Mouse (Mus musculus): ENCODE data around the gene 2310034G01Rik. TPM values are rescaled to one million over a fixed set of nuclear protein-coding genes. Genes with fewer than 3 reads are reported as not detected.

Gene 2310034G01Rik
- polyA plus RNA-seq, 1 experiment from 2014 or later = 1.3 TPM

DNA sequence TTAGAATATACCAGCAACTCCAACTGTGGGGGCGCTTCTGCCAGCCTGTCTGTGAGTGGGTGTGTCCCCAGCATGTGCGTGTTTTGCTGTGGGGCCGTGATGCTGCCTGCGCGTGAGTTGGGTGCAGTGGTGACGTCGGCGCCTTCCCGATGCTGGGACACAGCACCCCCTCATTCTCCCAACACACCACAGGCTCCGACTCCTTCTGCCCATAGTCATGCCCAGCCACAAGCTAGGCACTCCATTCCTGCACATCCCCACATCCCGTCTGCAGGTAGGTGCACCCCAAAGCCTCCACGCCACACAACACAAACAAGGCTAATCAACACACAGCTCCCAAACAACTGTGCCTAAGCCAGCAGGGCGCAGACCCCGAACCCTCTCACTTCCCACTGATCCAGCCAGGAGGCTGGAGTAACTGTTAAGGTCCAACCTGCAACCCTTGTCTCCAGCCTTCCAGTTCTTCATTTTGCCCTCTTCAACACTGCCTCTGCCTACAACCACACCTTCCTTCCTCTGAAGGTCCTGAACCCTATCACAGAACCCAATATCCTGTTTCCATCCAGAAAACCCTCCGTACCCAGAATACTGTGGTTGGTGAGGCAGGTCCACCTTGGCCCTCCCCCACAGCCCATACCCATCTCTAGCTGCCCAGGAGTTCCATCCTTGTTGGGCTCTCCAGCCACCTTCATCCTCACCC is 33.1 kb downstream of the 2310034G01Rik start:
- ATAC-seq (replicated peaks; ENCODE audit: low FRiP score) (no peak), DNase-seq (ENCODE audit: low spot score) (peak; percentile 48)
- peaks cover 22% of the 10 kb centered on the region for H3K4me1 ChIP-seq (replicated peaks; ENCODE audit: control insufficient read depth, insufficient read depth, low read length)
- peaks cover 77% of the 10 kb centered on the region for H3K27me3 ChIP-seq (ENCODE audit: control insufficient read depth, insufficient read depth, low read length)
- H3K4me2 ChIP-seq (ENCODE audit: low read depth, low read length, severe bottlenecking) = peak overlapping the region; percentile 48
- peak overlapping the region; percentile 34 for H3K4me3 ChIP-seq (ENCODE audit: low read depth, low read length)
- no peaks in the 10 kb centered on the region for H3K9me3 ChIP-seq (ENCODE audit: control insufficient read depth, low read length)
- H3K36me3 ChIP-seq (ENCODE audit: control insufficient read depth, insufficient read depth, low read length) = no peaks in the 10 kb centered on the region
- no peak overlapping the region for H3K9ac ChIP-seq (ENCODE audit: low read length)
- H3K27ac ChIP-seq (ENCODE audit: low read depth, low read length) = no peak overlapping the region
- WGBS = 28% methylated on average over 15 of the region's 15 CpGs

DNA sequence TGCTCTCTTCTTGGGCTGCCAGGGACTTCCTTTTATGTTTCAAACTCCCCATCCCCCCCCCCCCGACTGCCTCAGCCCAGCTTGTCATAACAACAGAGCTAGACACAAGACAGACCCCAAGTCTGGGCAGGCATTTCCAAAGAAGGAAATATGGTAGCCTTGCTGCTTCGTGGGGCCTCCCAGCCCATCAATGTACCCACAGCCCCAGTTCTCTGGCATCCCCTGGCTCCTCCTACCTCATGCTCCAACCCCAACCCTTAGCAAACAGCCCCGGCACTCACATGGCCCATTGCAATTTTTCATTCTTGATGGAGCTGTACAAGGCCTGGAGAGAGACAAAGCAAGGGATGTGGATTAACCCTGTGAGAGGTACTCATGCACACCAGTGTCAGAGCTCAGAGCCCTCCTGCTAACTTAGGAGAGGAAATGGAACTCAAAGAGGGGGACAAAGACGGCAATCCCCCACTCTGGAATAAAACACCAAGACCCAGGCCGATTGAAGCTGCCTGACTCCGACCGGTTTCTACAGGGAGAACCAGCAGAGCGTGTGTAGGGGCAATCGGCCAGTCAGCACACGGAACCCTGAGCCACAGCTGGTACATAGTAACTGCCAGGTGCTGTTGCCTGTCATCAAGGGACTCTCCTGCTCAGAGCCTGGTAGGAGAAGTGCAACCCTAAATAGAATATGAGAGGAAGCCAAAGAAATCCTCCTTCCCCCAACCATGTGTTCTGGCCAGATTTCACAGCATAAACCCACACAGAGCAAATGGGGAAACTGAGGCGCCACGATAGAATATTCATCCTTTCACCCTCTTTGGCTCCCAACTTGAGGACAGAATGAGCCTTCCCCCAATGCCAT is 34.1 kb downstream of the 2310034G01Rik start:
- H3K4me3 ChIP-seq (ENCODE audit: low read depth, low read length) = no peak overlapping the region
- no peak overlapping the region for H3K27ac ChIP-seq (ENCODE audit: low read depth, low read length)
- H3K9me3 ChIP-seq (ENCODE audit: control insufficient read depth, low read length) = no peaks in the 10 kb centered on the region
- DNase-seq (ENCODE audit: low spot score) (no peak), ATAC-seq (replicated peaks; ENCODE audit: low FRiP score) (no peak)
- H3K4me1 ChIP-seq (replicated peaks; ENCODE audit: control insufficient read depth, insufficient read depth, low read length) = peaks cover 13% of the 10 kb centered on the region; the same call in 1 of the 2 replicates
- peaks cover 76% of the 10 kb centered on the region for H3K27me3 ChIP-seq (ENCODE audit: control insufficient read depth, insufficient read depth, low read length)
- H3K9ac ChIP-seq (ENCODE audit: low read length) = no peak overlapping the region
- no peaks in the 10 kb centered on the region for H3K36me3 ChIP-seq (ENCODE audit: control insufficient read depth, insufficient read depth, low read length)
- WGBS = 52% methylated on average over 12 of the region's 12 CpGs
- no peak overlapping the region for H3K4me2 ChIP-seq (ENCODE audit: low read depth, low read length, severe bottlenecking)

DNA sequence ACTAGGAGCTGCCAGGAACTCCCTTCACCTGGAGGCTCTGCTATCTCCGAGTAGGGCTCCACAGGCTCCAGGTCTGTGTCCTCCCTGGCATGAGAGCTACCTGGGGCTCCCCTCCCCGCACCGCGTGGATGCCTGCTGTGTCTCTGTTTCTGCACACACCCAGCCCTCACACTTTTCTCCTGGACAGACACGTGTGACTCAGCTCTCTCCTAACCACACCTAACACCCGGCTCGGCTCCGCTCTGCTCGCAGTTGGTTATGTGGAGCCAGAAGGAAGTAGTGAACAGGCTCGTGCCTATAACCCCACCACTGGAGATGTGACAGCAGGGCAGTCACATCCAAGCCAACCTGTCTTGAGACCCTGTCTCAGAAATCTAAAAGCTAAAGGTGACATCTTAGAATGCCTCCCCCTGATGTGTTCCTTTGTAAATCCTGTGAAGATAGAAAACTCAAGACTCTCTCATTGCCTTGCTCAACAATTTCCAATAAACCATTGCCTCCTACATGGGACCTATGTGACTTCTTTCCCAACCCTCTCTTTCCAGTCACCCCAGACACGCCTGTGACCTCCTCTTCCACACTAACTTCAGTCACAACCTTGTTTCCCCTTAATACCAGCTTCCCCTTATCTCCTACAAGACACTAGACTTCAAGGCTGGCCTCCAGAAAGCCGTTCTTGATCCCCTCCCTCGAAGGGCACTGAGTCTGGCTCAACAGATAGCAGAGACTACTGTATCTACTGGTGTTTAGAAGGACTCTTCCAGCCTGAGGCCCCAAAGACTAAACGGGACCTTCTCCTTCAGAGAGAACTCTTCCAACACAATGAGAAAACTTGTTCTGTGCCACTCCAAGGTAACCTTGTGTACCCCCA is 35.0 kb downstream of the 2310034G01Rik start:
- Histone ChIP-seq H3K9me3 (ENCODE audit: control insufficient read depth, low read length) (no peaks in the 10 kb centered on the region), H3K4me1 (replicated peaks; ENCODE audit: control insufficient read depth, insufficient read depth, low read length) (peaks cover 12% of the 10 kb centered on the region; the same call in 1 of the 2 replicates), H3K27ac (ENCODE audit: low read depth, low read length) (no peak overlapping the region), H3K36me3 (ENCODE audit: control insufficient read depth, insufficient read depth, low read length) (no peaks in the 10 kb centered on the region), H3K9ac (ENCODE audit: low read length) (no peak overlapping the region), H3K27me3 (ENCODE audit: control insufficient read depth, insufficient read depth, low read length) (peaks cover 70% of the 10 kb centered on the region), H3K4me2 (ENCODE audit: low read depth, low read length, severe bottlenecking) (no peak overlapping the region), H3K4me3 (ENCODE audit: low read depth, low read length) (no peak overlapping the region)
- DNase-seq (ENCODE audit: low spot score) (peak; percentile 51), ATAC-seq (replicated peaks; ENCODE audit: low FRiP score) (no peak)
- WGBS = 42% methylated on average over 14 of the region's 14 CpGs

DNA sequence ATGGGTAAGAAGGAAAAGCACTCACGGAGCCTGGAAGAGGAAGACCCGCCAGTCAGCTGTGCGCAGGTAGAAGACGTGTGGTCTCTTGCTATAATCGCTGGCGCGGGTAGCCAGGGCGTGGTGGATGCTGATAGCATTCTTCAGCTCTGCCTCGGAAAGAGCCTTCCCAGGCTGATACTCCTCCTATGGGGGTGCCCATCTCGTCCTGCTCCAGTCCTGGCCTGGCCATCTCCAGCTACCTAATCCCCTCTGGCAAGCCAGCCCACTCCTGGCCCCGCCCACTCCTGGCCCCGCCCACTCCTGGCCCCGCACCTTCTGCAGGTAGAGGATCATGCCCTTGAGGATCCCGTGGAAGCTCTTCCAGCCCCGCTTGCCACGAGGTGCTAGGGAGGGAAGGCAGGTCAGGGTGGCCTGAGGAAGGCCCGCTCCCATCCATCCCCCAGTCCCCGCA is 35.9 kb downstream of the 2310034G01Rik start:
- WGBS = 6% methylated on average over 18 of the region's 18 CpGs

DNA sequence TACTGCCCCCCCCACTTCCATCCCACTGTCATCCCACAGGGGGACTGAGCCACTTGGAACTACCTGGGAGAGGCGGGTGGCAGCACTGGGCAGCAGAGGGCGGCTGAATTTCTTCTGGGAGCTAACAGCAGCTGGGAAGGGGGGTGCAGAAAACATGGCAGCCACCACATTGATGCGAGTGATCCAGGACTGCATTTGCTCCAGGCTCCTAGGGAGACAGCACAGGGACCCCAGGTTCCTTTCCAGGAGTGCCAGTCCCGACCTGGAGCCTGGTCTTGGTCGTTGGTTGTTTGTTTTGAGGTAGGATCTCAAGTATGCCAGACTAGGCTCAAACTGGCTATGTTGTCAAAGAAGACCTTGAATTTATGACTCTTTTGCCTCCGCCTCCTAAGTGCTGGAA is 36.5 kb downstream of the 2310034G01Rik start:
- no peak overlapping the region for H3K4me3 ChIP-seq (ENCODE audit: low read depth, low read length)
- no peak overlapping the region for H3K4me2 ChIP-seq (ENCODE audit: low read depth, low read length, severe bottlenecking)
- H3K27ac ChIP-seq (ENCODE audit: low read depth, low read length) = no peak overlapping the region
- DNase-seq (ENCODE audit: low spot score) = peak; percentile 43
- H3K9ac ChIP-seq (ENCODE audit: low read length) = no peak overlapping the region
- 67% methylated on average over 6 of the region's 6 CpGs for WGBS
- H3K4me1 ChIP-seq (replicated peaks; ENCODE audit: control insufficient read depth, insufficient read depth, low read length) = peaks cover 15% of the 10 kb centered on the region; the same call in 1 of the 2 replicates
- H3K27me3 ChIP-seq (ENCODE audit: control insufficient read depth, insufficient read depth, low read length) = peaks cover 58% of the 10 kb centered on the region
- no peak for ATAC-seq (replicated peaks; ENCODE audit: low FRiP score)
- H3K9me3 ChIP-seq (ENCODE audit: control insufficient read depth, low read length) = no peaks in the 10 kb centered on the region
- H3K36me3 ChIP-seq (ENCODE audit: control insufficient read depth, insufficient read depth, low read length) = no peaks in the 10 kb centered on the region

More for the DNA sequence above, 35.9 kb downstream of the 2310034G01Rik start:
- Histone ChIP-seq H3K27me3 (ENCODE audit: control insufficient read depth, insufficient read depth, low read length) (peaks cover 61% of the 10 kb centered on the region), H3K4me3 (ENCODE audit: low read depth, low read length) (no peak overlapping the region), H3K4me2 (ENCODE audit: low read depth, low read length, severe bottlenecking) (no peak overlapping the region), H3K9ac (ENCODE audit: low read length) (no peak overlapping the region), H3K36me3 (ENCODE audit: control insufficient read depth, insufficient read depth, low read length) (no peaks in the 10 kb centered on the region), H3K27ac (ENCODE audit: low read depth, low read length) (no peak overlapping the region), H3K4me1 (replicated peaks; ENCODE audit: control insufficient read depth, insufficient read depth, low read length) (peaks cover 12% of the 10 kb centered on the region; the same call in 1 of the 2 replicates), H3K9me3 (ENCODE audit: control insufficient read depth, low read length) (no peaks in the 10 kb centered on the region)
- DNase-seq (ENCODE audit: low spot score) (peak; percentile 44), ATAC-seq (replicated peaks; ENCODE audit: low FRiP score) (no peak)

DNA sequence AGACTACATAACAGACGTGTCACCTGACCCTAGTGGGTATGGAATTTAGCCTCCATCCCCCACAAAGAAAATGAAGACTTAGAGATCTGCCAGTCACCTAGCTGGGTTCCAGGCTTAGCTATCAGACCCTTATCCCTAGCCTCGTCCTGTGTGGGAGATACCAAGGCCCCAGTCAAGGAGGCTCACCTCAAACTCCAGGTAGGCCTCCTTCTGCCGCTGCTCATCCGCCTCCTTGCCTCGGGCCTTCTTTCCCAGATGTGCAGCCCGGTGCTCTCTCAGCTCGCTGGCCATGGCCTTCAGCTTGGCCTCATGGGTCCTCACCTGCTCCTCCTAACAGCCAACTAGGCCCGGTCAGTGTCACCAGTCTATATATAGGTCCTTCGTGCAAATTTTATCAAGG is 37.0 kb downstream of the 2310034G01Rik start:
- no peak overlapping the region for H3K4me3 ChIP-seq (ENCODE audit: low read depth, low read length)
- H3K27me3 ChIP-seq (ENCODE audit: control insufficient read depth, insufficient read depth, low read length) = peaks cover 58% of the 10 kb centered on the region
- no peaks in the 10 kb centered on the region for H3K9me3 ChIP-seq (ENCODE audit: control insufficient read depth, low read length)
- no peaks in the 10 kb centered on the region for H3K36me3 ChIP-seq (ENCODE audit: control insufficient read depth, insufficient read depth, low read length)
- H3K4me2 ChIP-seq (ENCODE audit: low read depth, low read length, severe bottlenecking) = no peak overlapping the region
- no peak overlapping the region for H3K27ac ChIP-seq (ENCODE audit: low read depth, low read length)
- DNase-seq (ENCODE audit: low spot score) (peak; percentile 47), ATAC-seq (replicated peaks; ENCODE audit: low FRiP score) (no peak)
- no peak overlapping the region for H3K9ac ChIP-seq (ENCODE audit: low read length)
- 87% methylated on average over 9 of the region's 9 CpGs for WGBS
- H3K4me1 ChIP-seq (replicated peaks; ENCODE audit: control insufficient read depth, insufficient read depth, low read length) = peaks cover 13% of the 10 kb centered on the region; the same call in 1 of the 2 replicates

DNA sequence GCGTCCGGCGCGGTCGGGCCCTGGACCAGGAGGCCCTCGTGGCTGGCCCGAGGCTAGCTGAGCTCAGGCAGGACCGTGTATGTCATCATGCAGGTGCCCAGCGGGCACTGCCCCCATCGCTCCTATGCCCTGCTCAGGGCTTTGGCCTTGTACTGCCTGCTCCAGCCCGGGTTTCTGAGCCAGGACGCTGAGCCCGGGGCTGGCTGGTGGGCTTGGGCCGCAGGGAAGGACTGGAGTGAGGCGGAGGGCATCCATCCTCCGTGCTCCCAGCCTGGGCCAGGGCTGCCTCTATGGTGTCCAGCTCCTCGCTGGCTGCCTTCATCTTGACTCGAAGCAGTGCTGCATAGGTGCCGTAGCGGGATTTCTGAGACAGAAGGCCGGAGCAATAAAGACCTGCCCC is 37.5 kb downstream of the 2310034G01Rik start:
- no peak overlapping the region for H3K27ac ChIP-seq (ENCODE audit: low read depth, low read length)
- WGBS = 90% methylated on average over 21 of the region's 21 CpGs

DNA sequence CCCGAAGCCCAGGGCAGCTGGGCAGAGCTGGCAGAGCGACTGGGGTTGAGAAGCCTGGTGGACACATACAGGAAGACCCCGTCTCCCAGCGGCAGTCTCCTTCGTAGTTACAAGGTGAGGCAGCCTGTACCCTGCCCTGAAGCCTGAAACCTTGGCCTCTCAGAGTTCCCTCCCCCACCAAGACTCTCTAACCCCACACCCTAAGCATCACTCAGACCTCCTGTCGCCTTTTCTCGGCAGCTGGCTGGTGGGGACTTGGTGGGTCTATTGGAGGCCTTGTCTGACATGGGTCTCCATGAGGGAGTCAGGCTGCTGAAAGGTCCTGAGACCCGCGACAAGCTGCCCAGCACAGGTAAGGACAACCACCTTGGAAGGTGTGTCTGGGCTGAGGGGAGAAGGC is 38.8 kb downstream of the 2310034G01Rik start:
- Histone ChIP-seq H3K27ac (ENCODE audit: low read depth, low read length) (no peak overlapping the region), H3K9me3 (ENCODE audit: control insufficient read depth, low read length) (no peaks in the 10 kb centered on the region), H3K9ac (ENCODE audit: low read length) (no peak overlapping the region), H3K4me3 (ENCODE audit: low read depth, low read length) (no peak overlapping the region), H3K4me1 (replicated peaks; ENCODE audit: control insufficient read depth, insufficient read depth, low read length) (0 out of 2 replicates have a peak, but pooled peaks cover 3% of the 10 kb centered on the region), H3K27me3 (ENCODE audit: control insufficient read depth, insufficient read depth, low read length) (peaks cover 55% of the 10 kb centered on the region), H3K36me3 (ENCODE audit: control insufficient read depth, insufficient read depth, low read length) (no peaks in the 10 kb centered on the region), H3K4me2 (ENCODE audit: low read depth, low read length, severe bottlenecking) (no peak overlapping the region)
- ATAC-seq (replicated peaks; ENCODE audit: low FRiP score) (no peak), DNase-seq (ENCODE audit: low spot score) (peak; percentile 43)
- WGBS = 86% methylated on average over 9 of the region's 9 CpGs

More for the DNA sequence above, 37.5 kb downstream of the 2310034G01Rik start:
- ATAC-seq (replicated peaks; ENCODE audit: low FRiP score) (no peak), DNase-seq (ENCODE audit: low spot score) (peak; percentile 46)
- Histone ChIP-seq H3K27me3 (ENCODE audit: control insufficient read depth, insufficient read depth, low read length) (peaks cover 57% of the 10 kb centered on the region), H3K4me1 (replicated peaks; ENCODE audit: control insufficient read depth, insufficient read depth, low read length) (peaks cover 7% of the 10 kb centered on the region; the same call in 1 of the 2 replicates), H3K9ac (ENCODE audit: low read length) (no peak overlapping the region), H3K36me3 (ENCODE audit: control insufficient read depth, insufficient read depth, low read length) (no peaks in the 10 kb centered on the region), H3K9me3 (ENCODE audit: control insufficient read depth, low read length) (no peaks in the 10 kb centered on the region), H3K4me3 (ENCODE audit: low read depth, low read length) (no peak overlapping the region), H3K4me2 (ENCODE audit: low read depth, low read length, severe bottlenecking) (no peak overlapping the region)

Data from forebrain, embryonic 11.5 days (tissue).